Mouse (Mus musculus): ENCODE measurements around the gene Carmil2. TPM values are rescaled to one million over a fixed set of nuclear protein-coding genes. Genes with fewer than 3 reads are reported as not detected.

Gene Carmil2
- polyA plus RNA-seq (2012; rRNA removed): 33.6 and 37.2 TPM in 2 replicates

- no peak for DNase-seq (ENCODE audit: extremely low spot score in 1 of 2, low spot score in 1 of 2)
Observed at GRCm38 (mm10) chr8:105685796-105686308, at the start of gene Carmil2. Gene Carmil2, plus strand, starts transcription at chr8:105686274.

- peak in 1 of 2 experiments; percentile 41 for DNase-seq (ENCODE audit: extremely low spot score in 1 of 2, low spot score in 1 of 2)
Observed at GRCm38 (mm10) chr8:105636963-105637510, 49.0 kb upstream of the Carmil2 start, which contains the start of gene Agrp. Gene Agrp, minus strand, starts transcription at chr8:105637393.

GRCm38 (mm10) chr8:105637601-105638041 lies 48.5 kb upstream of the Carmil2 start:
- no peak for DNase-seq (ENCODE audit: extremely low spot score in 1 of 2, low spot score in 1 of 2)

- no peak for DNase-seq (ENCODE audit: extremely low spot score in 1 of 2, low spot score in 1 of 2)
Observed at GRCm38 (mm10) chr8:105638510-105638909, 47.6 kb upstream of the Carmil2 start.

- no peak for DNase-seq (ENCODE audit: extremely low spot score in 1 of 2, low spot score in 1 of 2)
Observed at GRCm38 (mm10) chr8:105639835-105640234, 46.2 kb upstream of the Carmil2 start.

GRCm38 (mm10) chr8:105640511-105640910 lies 45.6 kb upstream of the Carmil2 start:
- DNase-seq (ENCODE audit: extremely low spot score in 1 of 2, low spot score in 1 of 2): no peak

- no peak for DNase-seq (ENCODE audit: extremely low spot score in 1 of 2, low spot score in 1 of 2)
Observed at GRCm38 (mm10) chr8:105645205-105645604, 40.9 kb upstream of the Carmil2 start.

- DNase-seq (ENCODE audit: extremely low spot score in 1 of 2, low spot score in 1 of 2): no peak
Observed at GRCm38 (mm10) chr8:105648929-105649328, 37.1 kb upstream of the Carmil2 start.

- no peak for DNase-seq (ENCODE audit: extremely low spot score in 1 of 2, low spot score in 1 of 2)
Observed at GRCm38 (mm10) chr8:105657641-105658040, 28.4 kb upstream of the Carmil2 start.

GRCm38 (mm10) chr8:105661167-105661566 lies 24.9 kb upstream of the Carmil2 start:
- DNase-seq (ENCODE audit: extremely low spot score in 1 of 2, low spot score in 1 of 2): peak in 1 of 2 experiments; percentile 38

GRCm38 (mm10) chr8:105677891-105678290 lies 8.2 kb upstream of the Carmil2 start:
- no peak for DNase-seq (ENCODE audit: extremely low spot score in 1 of 2, low spot score in 1 of 2)

GRCm38 (mm10) chr8:105685325-105685724 lies 749 bp upstream of the Carmil2 start:
- no peak for DNase-seq (ENCODE audit: extremely low spot score in 1 of 2, low spot score in 1 of 2)

- no peak for DNase-seq (ENCODE audit: extremely low spot score in 1 of 2, low spot score in 1 of 2)
Observed at GRCm38 (mm10) chr8:105686551-105686950, 477 bp downstream of the Carmil2 start.

- DNase-seq (ENCODE audit: extremely low spot score in 1 of 2, low spot score in 1 of 2): no peak
Observed at GRCm38 (mm10) chr8:105687512-105687911, 1.4 kb downstream of the Carmil2 start.

- DNase-seq (ENCODE audit: extremely low spot score in 1 of 2, low spot score in 1 of 2): no peak
Observed at GRCm38 (mm10) chr8:105688242-105688752, 2.2 kb downstream of the Carmil2 start.

- no peak for DNase-seq (ENCODE audit: extremely low spot score in 1 of 2, low spot score in 1 of 2)
Observed at GRCm38 (mm10) chr8:105689256-105689982, 3.3 kb downstream of the Carmil2 start.

- DNase-seq (ENCODE audit: extremely low spot score in 1 of 2, low spot score in 1 of 2): no peak
Observed at GRCm38 (mm10) chr8:105689983-105690360, 3.9 kb downstream of the Carmil2 start.

GRCm38 (mm10) chr8:105690978-105691377 lies 4.9 kb downstream of the Carmil2 start:
- DNase-seq (ENCODE audit: extremely low spot score in 1 of 2, low spot score in 1 of 2): no peak

GRCm38 (mm10) chr8:105692449-105693182 lies 6.5 kb downstream of the Carmil2 start:
- no peak for DNase-seq (ENCODE audit: extremely low spot score in 1 of 2, low spot score in 1 of 2)

- peak in 1 of 2 experiments; percentile 85 for DNase-seq (ENCODE audit: extremely low spot score in 1 of 2, low spot score in 1 of 2)
Observed at GRCm38 (mm10) chr8:105693648-105694047, 7.6 kb downstream of the Carmil2 start.
